Comparison of ENCODE assay signal across 19 mouse cellular contexts in genomic region chr6:125454731-125455130, GRCm38 (mm10).
"Had no signal": no experiment of that assay in that cellular context is flagged by ENCODE, and none has a peak within 500 bp of the region (broad histone marks: within the 10 kb centered on the region; RNA-seq: fewer than 3 reads in every experiment).

No protein-coding gene starts in this region.

- H3K36me3 ChIP-seq: kidney, embryonic 15.5 days; midbrain, embryonic 12.5 days; midbrain, embryonic 15.5 days; neural tube, embryonic 12.5 days; neural tube, embryonic 15.5 days had no signal

- H3K9ac ChIP-seq: kidney, embryonic 15.5 days; limb, embryonic 15.5 days; liver, embryonic 14.5 days; liver, postnatal 0 days; lung, embryonic 14.5 days; midbrain, embryonic 12.5 days; midbrain, embryonic 15.5 days; neural tube, embryonic 12.5 days; neural tube, embryonic 15.5 days had no signal

- H3K27ac ChIP-seq: kidney, embryonic 15.5 days; limb, embryonic 15.5 days; liver, embryonic 14.5 days; macrophage; midbrain, embryonic 12.5 days; midbrain, embryonic 15.5 days; neural tube, embryonic 12.5 days; neural tube, embryonic 15.5 days had no signal

- H3K27me3 ChIP-seq: kidney, embryonic 15.5 days; limb, embryonic 15.5 days; megakaryocyte, embryonic 14.5 days; midbrain, embryonic 12.5 days; midbrain, embryonic 15.5 days; neural tube, embryonic 12.5 days; neural tube, embryonic 15.5 days had no signal

- H3K4me3 ChIP-seq: kidney, embryonic 15.5 days; limb, embryonic 15.5 days; megakaryocyte, embryonic 14.5 days; midbrain, embryonic 12.5 days; midbrain, embryonic 15.5 days; neural tube, embryonic 12.5 days; neural tube, embryonic 15.5 days had no signal

- ATAC-seq: liver, postnatal 0 days; lung, postnatal 0 days; midbrain, embryonic 15.5 days had no signal

- H3K9me3 ChIP-seq: kidney, embryonic 15.5 days; limb, embryonic 15.5 days; megakaryocyte, embryonic 14.5 days; midbrain, embryonic 12.5 days; midbrain, embryonic 15.5 days; neural tube, embryonic 12.5 days; neural tube, embryonic 15.5 days had no signal

- DNase-seq: kidney, adult 8-10 months; kidney, postnatal 10 days; kidney, postnatal 4 days; left cerebral cortex, postnatal 4 days; liver, postnatal 0 days; lung, embryonic 14.5 days; thymus, adult 18-20 months; thymus, postnatal 36 days had no signal

- H3K4me2 ChIP-seq: kidney, embryonic 15.5 days; limb, embryonic 15.5 days; liver, embryonic 11.5 days; lung, embryonic 14.5 days; midbrain, embryonic 12.5 days; midbrain, embryonic 15.5 days; neural tube, embryonic 12.5 days; neural tube, embryonic 15.5 days had no signal
